Mouse (Mus musculus) CD8-positive naive resting alpha-beta T cell, adult 2 months (primary cell): ENCODE measurements around the gene Olfr138.

ENCODE experiments used
- DNase-seq, 2 experiments: peaks; one replicate each; pipeline ENCODE4 v3.0.0; 2022; ENCODE audit warnings: low read depth in 2 of 2, low spot score in 2 of 2

The Olfr138 gene

GRCm38 (mm10) chr17:38260735-38261134 lies at the start of gene Olfr138:
Gene Olfr138, plus strand, starts transcription at chr17:38261035.
- no peak for DNase-seq

- no peak for DNase-seq
Observed at GRCm38 (mm10) chr17:38307470-38307869, 46.6 kb downstream of the Olfr138 start, which contains the start of gene Olfr137. Gene Olfr137, minus strand, starts transcription at chr17:38307570.
